Mouse (Mus musculus): Measurements from ENCODE around the gene Shisa5. TPM values are rescaled to one million over a fixed set of nuclear protein-coding genes. Genes with fewer than 3 reads are reported as not detected.

Shisa5 gene
- total RNA-seq, 1 experiment = 44.0 TPM

DNA sequence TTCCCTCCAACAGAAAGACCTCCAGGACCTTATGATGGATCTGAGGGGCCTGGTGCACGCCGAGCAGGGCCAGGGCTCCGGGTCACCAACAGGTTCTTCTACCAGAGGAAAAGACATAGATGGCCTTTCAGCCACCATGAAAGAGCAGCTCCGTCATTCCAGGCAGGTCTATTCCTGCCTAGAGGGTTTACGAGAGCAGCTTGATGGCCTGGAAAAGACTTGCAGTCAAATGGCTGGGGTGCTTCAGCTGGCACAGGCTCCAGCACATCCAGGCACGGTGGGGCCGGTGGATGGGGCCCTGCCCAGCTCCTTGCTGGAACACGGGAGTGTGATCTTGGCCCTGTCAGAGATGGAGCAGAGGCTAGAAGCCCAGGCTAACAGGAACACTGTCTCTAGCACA, 53.4 kb downstream of the Shisa5 start:
- in situ Hi-C loops (cut with MboI; ENCODE audit: low sequenced_read_pairs in 2 of 2, unreplicated experiment in 2 of 2) = no loop called here
- Histone ChIP-seq H3K27ac (ENCODE audit: insufficient read depth, low read depth, low read length, poor library complexity, severe bottlenecking) (no peak overlapping the region), H3K9ac (ENCODE audit: insufficient read depth, low read depth, low read length, poor library complexity, severe bottlenecking) (no peak overlapping the region), H3K4me1 (ENCODE audit: control insufficient read depth in 2 of 2, insufficient read depth in 2 of 2, low read length in 2 of 2, poor library complexity in 1 of 2) (peaks cover 3 to 18% of the 10 kb centered on the region in 2 experiments; a peak in 1 of 4 replicates), H3K4me3 (ENCODE audit: insufficient read depth in 1 of 2, low read depth in 1 of 2, low read length in 2 of 2, poor library complexity in 1 of 2, severe bottlenecking in 1 of 2) (no peak overlapping the region), H3K9me3 (ENCODE audit: control insufficient read depth, insufficient read depth, low read depth, low read length) (no peaks in the 10 kb centered on the region), H3K36me3 (ENCODE audit: control insufficient read depth, insufficient read depth, low read length, poor library complexity, severe bottlenecking) (no peaks in the 10 kb centered on the region; the same call in 1 of the 2 replicates)
- no peak for TF ChIP-seq MAFK (IDR thresholded peaks at IDR 0.05; ENCODE audit: insufficient read depth, low read depth, low read length)
- TF ChIP-seq CHD2 (IDR thresholded peaks at IDR 0.05; ENCODE audit: low read depth, low read length) = no peak
- TF ChIP-seq ZC3H11A (IDR thresholded peaks at IDR 0.05; ENCODE audit: borderline replicate concordance, low read depth, low read length) = no peak
- TF ChIP-seq HCFC1 (IDR thresholded peaks at IDR 0.05; ENCODE audit: borderline replicate concordance, insufficient read depth, low read length) = no peak
- no peak for TF ChIP-seq ZNF384 (IDR thresholded peaks at IDR 0.05; ENCODE audit: low read depth, low read length)
- no peak for DNase-seq (ENCODE audit: low read depth, low spot score)

DNA sequence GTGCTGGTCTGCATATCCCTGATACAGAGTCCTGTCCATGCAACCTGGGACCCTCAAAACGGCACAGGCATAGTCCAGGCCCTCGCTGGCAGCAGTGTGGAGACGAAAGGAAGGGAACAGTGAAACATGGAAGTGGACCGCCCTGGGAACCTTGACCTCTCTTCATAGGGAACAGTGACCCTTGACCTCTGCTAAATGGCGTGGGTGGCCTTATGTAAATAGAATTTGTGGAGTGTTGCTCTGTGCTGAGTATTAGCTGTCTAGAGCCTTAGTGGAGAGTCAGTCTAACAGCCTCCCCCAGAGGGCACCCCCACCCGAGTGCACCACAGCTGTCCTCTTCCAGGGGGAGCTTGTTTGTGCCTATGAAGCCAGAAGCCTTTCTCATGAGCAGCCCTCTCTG, 54.4 kb downstream of the Shisa5 start:
- no peaks in the 10 kb centered on the region; the same call in 1 of the 2 replicates for H3K36me3 ChIP-seq (ENCODE audit: control insufficient read depth, insufficient read depth, low read length, poor library complexity, severe bottlenecking)
- H3K27ac ChIP-seq (ENCODE audit: insufficient read depth, low read depth, low read length, poor library complexity, severe bottlenecking) = no peak overlapping the region
- in situ Hi-C loops (cut with MboI; ENCODE audit: low sequenced_read_pairs in 2 of 2, unreplicated experiment in 2 of 2) = no loop called here
- H3K4me3 ChIP-seq (ENCODE audit: insufficient read depth in 1 of 2, low read depth in 1 of 2, low read length in 2 of 2, poor library complexity in 1 of 2, severe bottlenecking in 1 of 2) = no peak overlapping the region
- no peak overlapping the region for H3K9ac ChIP-seq (ENCODE audit: insufficient read depth, low read depth, low read length, poor library complexity, severe bottlenecking)
- H3K9me3 ChIP-seq (ENCODE audit: control insufficient read depth, insufficient read depth, low read depth, low read length) = no peaks in the 10 kb centered on the region
- H3K4me1 ChIP-seq (ENCODE audit: control insufficient read depth in 2 of 2, insufficient read depth in 2 of 2, low read length in 2 of 2, poor library complexity in 1 of 2) = peaks cover 3 to 20% of the 10 kb centered on the region in 2 experiments; a peak in 1 of 4 replicates
- no peak for TF ChIP-seq HCFC1 (IDR thresholded peaks at IDR 0.05; ENCODE audit: borderline replicate concordance, insufficient read depth, low read length)
- no peak for TF ChIP-seq MAFK (IDR thresholded peaks at IDR 0.05; ENCODE audit: insufficient read depth, low read depth, low read length)
- TF ChIP-seq ZC3H11A (IDR thresholded peaks at IDR 0.05; ENCODE audit: borderline replicate concordance, low read depth, low read length) = no peak
- TF ChIP-seq CHD2 (IDR thresholded peaks at IDR 0.05; ENCODE audit: low read depth, low read length) = no peak
- no peak for TF ChIP-seq ZNF384 (IDR thresholded peaks at IDR 0.05; ENCODE audit: low read depth, low read length)
- no peak for DNase-seq (ENCODE audit: low read depth, low spot score)

GRCm38 (mm10) chr9:109093786-109094552, 55.6 kb downstream of the Shisa5 start:
- H3K4me1 ChIP-seq (ENCODE audit: control insufficient read depth in 2 of 2, insufficient read depth in 2 of 2, low read length in 2 of 2, poor library complexity in 1 of 2) = peaks cover 0 to 18% of the 10 kb centered on the region in 2 experiments; a peak in 1 of 4 replicates
- H3K9ac ChIP-seq (ENCODE audit: insufficient read depth, low read depth, low read length, poor library complexity, severe bottlenecking) = no peak overlapping the region

DNA sequence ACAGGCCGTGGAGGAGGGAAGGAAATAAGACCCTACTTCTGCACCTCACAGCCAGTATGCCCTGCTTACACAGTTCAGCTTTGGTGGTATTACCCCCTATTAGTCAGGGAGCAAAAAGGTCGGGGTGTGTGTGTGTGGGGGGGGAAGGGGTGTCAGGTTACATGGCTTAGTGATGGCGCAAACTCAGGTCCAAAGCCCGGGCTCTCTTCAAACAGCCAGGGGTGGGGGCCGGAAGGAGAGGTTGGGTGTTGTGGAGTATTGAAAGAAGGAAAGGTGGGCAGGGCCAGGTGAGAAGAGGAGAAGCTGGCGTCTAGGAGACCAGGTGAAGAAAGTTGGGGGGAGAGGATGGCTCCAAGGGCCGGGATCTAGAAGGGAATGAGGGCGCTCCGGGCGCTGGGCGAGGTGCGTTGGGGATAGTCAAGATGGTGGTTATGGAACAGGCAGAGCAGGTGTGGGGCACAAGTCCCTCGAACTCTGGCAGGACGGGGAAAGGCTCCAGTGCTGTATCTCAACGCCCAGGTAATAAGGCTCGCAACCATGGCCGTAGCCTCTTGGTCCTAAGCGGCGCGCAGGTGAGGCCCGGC, 56.3 kb downstream of the Shisa5 start:
- no peak for DNase-seq (ENCODE audit: low read depth, low spot score)
- H3K9me3 ChIP-seq (ENCODE audit: control insufficient read depth, insufficient read depth, low read depth, low read length) = no peaks in the 10 kb centered on the region
- H3K4me3 ChIP-seq (ENCODE audit: insufficient read depth in 1 of 2, low read depth in 1 of 2, low read length in 2 of 2, poor library complexity in 1 of 2, severe bottlenecking in 1 of 2) = peak overlapping the region; percentile 82 to 84
- H3K4me1 ChIP-seq (ENCODE audit: control insufficient read depth in 2 of 2, insufficient read depth in 2 of 2, low read length in 2 of 2, poor library complexity in 1 of 2) = peaks cover 0 to 18% of the 10 kb centered on the region in 2 experiments; a peak in 1 of 4 replicates
- peak overlapping the region; percentile 85 for H3K9ac ChIP-seq (ENCODE audit: insufficient read depth, low read depth, low read length, poor library complexity, severe bottlenecking)
- peaks cover 6% of the 10 kb centered on the region; the same call in 1 of the 2 replicates for H3K36me3 ChIP-seq (ENCODE audit: control insufficient read depth, insufficient read depth, low read length, poor library complexity, severe bottlenecking)
- H3K27ac ChIP-seq (ENCODE audit: insufficient read depth, low read depth, low read length, poor library complexity, severe bottlenecking) = peak overlapping the region; percentile 78
- in situ Hi-C loops (cut with MboI; ENCODE audit: low sequenced_read_pairs in 2 of 2, unreplicated experiment in 2 of 2) = no loop called here
- TF ChIP-seq HCFC1 (IDR thresholded peaks at IDR 0.05; ENCODE audit: borderline replicate concordance, insufficient read depth, low read length) (peak; percentile 55; the same call in 1 of the 2 replicates), CHD2 (IDR thresholded peaks at IDR 0.05; ENCODE audit: low read depth, low read length) (0 out of 2 replicates have a peak, but pooled peaks have one; percentile 32), ZNF384 (IDR thresholded peaks at IDR 0.05; ENCODE audit: low read depth, low read length) (no peak), ZC3H11A (IDR thresholded peaks at IDR 0.05; ENCODE audit: borderline replicate concordance, low read depth, low read length) (0 out of 2 replicates have a peak, but pooled peaks have one; percentile 9)

More at GRCm38 (mm10) chr9:109093786-109094552, 55.6 kb downstream of the Shisa5 start:
- peak overlapping the region; percentile 82 to 84 for H3K4me3 ChIP-seq (ENCODE audit: insufficient read depth in 1 of 2, low read depth in 1 of 2, low read length in 2 of 2, poor library complexity in 1 of 2, severe bottlenecking in 1 of 2)
- in situ Hi-C loops (cut with MboI; ENCODE audit: low sequenced_read_pairs in 2 of 2, unreplicated experiment in 2 of 2) = no loop called here
- H3K36me3 ChIP-seq (ENCODE audit: control insufficient read depth, insufficient read depth, low read length, poor library complexity, severe bottlenecking) = peaks cover under 1% of the 10 kb centered on the region; the same call in 1 of the 2 replicates
- no peak for DNase-seq (ENCODE audit: low read depth, low spot score)
- no peaks in the 10 kb centered on the region for H3K9me3 ChIP-seq (ENCODE audit: control insufficient read depth, insufficient read depth, low read depth, low read length)
- TF ChIP-seq ZC3H11A (IDR thresholded peaks at IDR 0.05; ENCODE audit: borderline replicate concordance, low read depth, low read length) = no peak
- TF ChIP-seq CHD2 (IDR thresholded peaks at IDR 0.05; ENCODE audit: low read depth, low read length) = no peak
- no peak for TF ChIP-seq HCFC1 (IDR thresholded peaks at IDR 0.05; ENCODE audit: borderline replicate concordance, insufficient read depth, low read length)
- TF ChIP-seq MAFK (IDR thresholded peaks at IDR 0.05; ENCODE audit: insufficient read depth, low read depth, low read length) = no peak
- no peak for TF ChIP-seq ZNF384 (IDR thresholded peaks at IDR 0.05; ENCODE audit: low read depth, low read length)
- H3K27ac ChIP-seq (ENCODE audit: insufficient read depth, low read depth, low read length, poor library complexity, severe bottlenecking) = peak overlapping the region; percentile 4; the same call in 1 of the 2 replicates

Data from ES-E14 (cell line).